Mouse (Mus musculus) heart, embryonic 11.5 days (tissue): ENCODE data around the gene H13. TPM values are rescaled to one million over a fixed set of nuclear protein-coding genes. Genes with fewer than 3 reads are reported as not detected.

Experiments used
- ATAC-seq: fragments of 200-750 bp; cut with Nextera tagmentation; replicated peaks from 2 replicates; pipeline ENCODE4 v1.8.0; 2017; ENCODE audit warnings: moderate library complexity; ENCODE audit not compliant: insufficient number of reproducible peaks, low FRiP score, low TSS enrichment
- H3K27ac ChIP-seq: fragments of 300-500 bp; sonication (generic); 2 replicates; pipeline ENCODE4 v1.5.1; 2014; ENCODE audit warnings: mild to moderate bottlenecking, low read depth, low read length
- H3K27me3 ChIP-seq: fragments of 300-500 bp; sonication (generic); 2 replicates; pipeline ENCODE4 v1.6.1; 2014; ENCODE audit warnings: mild to moderate bottlenecking, low read length, mixed read lengths; ENCODE audit not compliant: control insufficient read depth, insufficient read depth
- H3K36me3 ChIP-seq: fragments of 300-500 bp; sonication (generic); 2 replicates; pipeline ENCODE4 v1.6.1; 2014; ENCODE audit warnings: mild to moderate bottlenecking, low read length, moderate library complexity, mixed read lengths; ENCODE audit not compliant: control insufficient read depth, insufficient read depth
- H3K4me1 ChIP-seq: fragments of 300-500 bp; sonication (generic); 2 replicates; pipeline ENCODE4 v1.6.1; 2014; ENCODE audit warnings: low read length; ENCODE audit not compliant: control insufficient read depth, insufficient read depth
- H3K4me2 ChIP-seq: fragments of 300-500 bp; sonication (generic); 2 replicates; pipeline ENCODE4 v1.6.1; 2014; ENCODE audit warnings: mild to moderate bottlenecking, moderate library complexity
- H3K4me3 ChIP-seq: fragments of 300-500 bp; sonication (generic); 2 replicates; pipeline ENCODE4 v1.5.1; 2014; ENCODE audit warnings: low read depth, low read length
- H3K9ac ChIP-seq: fragments of 300-500 bp; sonication (generic); 2 replicates; pipeline ENCODE4 v1.6.1; 2014; ENCODE audit warnings: mild to moderate bottlenecking, low read depth, low read length, moderate library complexity
- H3K9me3 ChIP-seq: fragments of 300-500 bp; sonication (generic); replicated peaks from 2 replicates; pipeline ENCODE4 v1.6.1; 2016; ENCODE audit warnings: low read length; ENCODE audit not compliant: control insufficient read depth
- WGBS: fragments of 180-500 bp; shearing (Covaris S2); extraction: QIAGEN DNeasy Blood & Tissue Kit; methylation state at CpG from one replicate; pipeline ENCODE4 v1.1.7; 2014; ENCODE audit not compliant: insufficient replicate concordance; 5-methylcytosine and 5-hydroxymethylcytosine counted together
- polyA plus RNA-seq: library from polyadenylated mRNA; unstranded; fragments of >200 nt; fragmentation: Nextera tagmentation; extraction: Ambion mirVana; gene quantifications from 2 replicates; pipeline ENCODE4 v1.2.1, GENCODE M21; 2014

The H13 gene
- polyA plus RNA-seq, 1 experiment from 2014 or later: 92.3 TPM

- Histone ChIP-seq H3K36me3 (peaks cover 75% of the 10 kb centered on the region), H3K4me3 (no peak overlapping the region), H3K4me1 (peaks cover 9% of the 10 kb centered on the region), H3K27ac (no peak overlapping the region), H3K4me2 (no peak overlapping the region), H3K27me3 (no peaks in the 10 kb centered on the region), H3K9ac (no peak overlapping the region), H3K9me3 (peaks cover 5% of the 10 kb centered on the region)
- ATAC-seq: no peak
- WGBS: 91% methylated on average over 5 of the region's 5 CpGs
These were observed 13.8 kb downstream of the H13 start for GRCm38 (mm10) chr2:152683086-152683485.

- no peaks in the 10 kb centered on the region for H3K27me3 ChIP-seq
- H3K27ac ChIP-seq: peak overlapping the region; percentile 54
- H3K36me3 ChIP-seq: peaks cover 76% of the 10 kb centered on the region
- peaks cover 5% of the 10 kb centered on the region for H3K9me3 ChIP-seq
- peak overlapping the region; percentile 56 for H3K4me2 ChIP-seq
- H3K4me1 ChIP-seq: peaks cover 3% of the 10 kb centered on the region; the same call in 1 of the 2 replicates
- peak overlapping the region; percentile 52; the same call in 1 of the 2 replicates for H3K9ac ChIP-seq
- peak overlapping the region; percentile 49 for H3K4me3 ChIP-seq
- ATAC-seq: no peak
- 60% methylated on average over 12 of the region's 12 CpGs for WGBS
These were observed 17.1 kb downstream of the H13 start for GRCm38 (mm10) chr2:152686399-152686798.

- H3K4me2 ChIP-seq: peak within 1 kb of the TSS; percentile 69
- H3K27ac ChIP-seq: peak within 1 kb of the TSS; percentile 54
- peak; percentile 90 for ATAC-seq
- no peaks in the 10 kb centered on the region for H3K27me3 ChIP-seq
- H3K9me3 ChIP-seq: peaks cover 5% of the 10 kb centered on the region
- peaks cover 72% of the 10 kb centered on the region for H3K36me3 ChIP-seq
- 54% methylated on average over 45 of the region's 45 CpGs for WGBS
- peak within 1 kb of the TSS; percentile 63 for H3K9ac ChIP-seq
- peak within 1 kb of the TSS; percentile 49 for H3K4me3 ChIP-seq
- H3K4me1 ChIP-seq: peaks cover 3% of the 10 kb centered on the region; the same call in 1 of the 2 replicates
These were observed 17.6 kb downstream of the H13 start, which contains the start of gene Mcts2 for GRCm38 (mm10) chr2:152686806-152687267. Mcts2 (plus strand) TSS chr2:152687035.

- Histone ChIP-seq H3K36me3 (peaks cover 29% of the 10 kb centered on the region), H3K4me1 (peaks cover 3% of the 10 kb centered on the region; the same call in 1 of the 2 replicates), H3K27ac (no peak overlapping the region), H3K4me3 (no peak overlapping the region), H3K9me3 (peaks cover 4% of the 10 kb centered on the region; the same call in 1 of the 2 replicates), H3K27me3 (no peaks in the 10 kb centered on the region), H3K9ac (no peak overlapping the region), H3K4me2 (no peak overlapping the region)
- WGBS: 72% methylated on average over 7 of the region's 7 CpGs
- no peak for ATAC-seq
These were observed 22.4 kb downstream of the H13 start for GRCm38 (mm10) chr2:152691564-152692217.

GRCm38 (mm10) chr2:152693233-152693632, 24.0 kb downstream of the H13 start:
- no peak for ATAC-seq
- Histone ChIP-seq H3K9me3 (no peaks in the 10 kb centered on the region), H3K27ac (no peak overlapping the region)

GRCm38 (mm10) chr2:152693735-152694134, 24.5 kb downstream of the H13 start:
- H3K4me3 ChIP-seq: no peak overlapping the region
- WGBS: 86% methylated on average over 13 of the region's 13 CpGs
- peak overlapping the region; percentile 46 for H3K4me2 ChIP-seq
- no peaks in the 10 kb centered on the region for H3K9me3 ChIP-seq
- peaks cover 16% of the 10 kb centered on the region for H3K36me3 ChIP-seq
- ATAC-seq: no peak
- no peak overlapping the region for H3K27ac ChIP-seq
- H3K9ac ChIP-seq: peak overlapping the region; percentile 52
- H3K4me1 ChIP-seq: peaks cover under 1% of the 10 kb centered on the region; the same call in 1 of the 2 replicates
- no peaks in the 10 kb centered on the region for H3K27me3 ChIP-seq

More at GRCm38 (mm10) chr2:152693233-152693632, 24.0 kb downstream of the H13 start:
- no peak overlapping the region for H3K4me3 ChIP-seq
- peaks cover 19% of the 10 kb centered on the region for H3K36me3 ChIP-seq
- 24% methylated on average over 9 of the region's 9 CpGs for WGBS
- H3K4me1 ChIP-seq: peaks cover 3% of the 10 kb centered on the region; the same call in 1 of the 2 replicates
- H3K4me2 ChIP-seq: peak overlapping the region; percentile 46
- H3K27me3 ChIP-seq: no peaks in the 10 kb centered on the region
- peak overlapping the region; percentile 52 for H3K9ac ChIP-seq

- peaks cover 11% of the 10 kb centered on the region for H3K36me3 ChIP-seq
- 0 out of 2 replicates have a peak overlapping the region, but pooled peaks have one; percentile 52 for H3K9ac ChIP-seq
- ATAC-seq: no peak
- peaks cover 10% of the 10 kb centered on the region for H3K4me1 ChIP-seq
- no peak overlapping the region for H3K4me3 ChIP-seq
- no peaks in the 10 kb centered on the region for H3K9me3 ChIP-seq
- WGBS: 72% methylated on average over 7 of the region's 7 CpGs
- H3K27me3 ChIP-seq: no peaks in the 10 kb centered on the region
- H3K27ac ChIP-seq: no peak overlapping the region
- H3K4me2 ChIP-seq: no peak overlapping the region
These were observed 25.4 kb downstream of the H13 start for GRCm38 (mm10) chr2:152694708-152695107.

- no peak overlapping the region for H3K4me2 ChIP-seq
- H3K27ac ChIP-seq: peak overlapping the region; percentile 41; the same call in 1 of the 2 replicates
- no peaks in the 10 kb centered on the region for H3K27me3 ChIP-seq
- WGBS: 71% methylated on average over 10 of the region's 10 CpGs
- H3K36me3 ChIP-seq: peaks cover 16% of the 10 kb centered on the region
- peak overlapping the region; percentile 76 for H3K9ac ChIP-seq
- H3K9me3 ChIP-seq: no peaks in the 10 kb centered on the region
- peaks cover 12% of the 10 kb centered on the region for H3K4me1 ChIP-seq
- ATAC-seq: no peak
- no peak overlapping the region for H3K4me3 ChIP-seq
These were observed 26.8 kb downstream of the H13 start for GRCm38 (mm10) chr2:152696016-152696415.
